Mouse (Mus musculus) cerebellum, postnatal 25 days (tissue): ENCODE measurements around the gene Gm8439.
"Not testable (repeated sequence)": the region's sequence is repeated elsewhere in the genome, so short reads cannot be mapped to it uniquely, and the experiment has no call there.

Experiments
- DNase-seq, 2 experiments: peaks; one replicate each; pipeline ENCODE4 v3.0.0; 2021; ENCODE audit warnings: mixed read lengths in 2 of 2

Gm8439 gene

GRCm38 (mm10) chr4:120588445-120588844 is at the start of gene Gm8439:
Gm8439 (plus strand) TSS chr4:120588745.
- no peak for DNase-seq

GRCm38 (mm10) chr4:120544896-120545295 is 43.6 kb upstream of the Gm8439 start:
- DNase-seq: no peak

GRCm38 (mm10) chr4:120556592-120556991 is 32.0 kb upstream of the Gm8439 start:
- DNase-seq: no peak

- no peak for DNase-seq
These were observed 22.8 kb upstream of the Gm8439 start for GRCm38 (mm10) chr4:120565726-120566125.

- no peak for DNase-seq
These were observed 20.5 kb upstream of the Gm8439 start for GRCm38 (mm10) chr4:120568005-120568404.

GRCm38 (mm10) chr4:120569025-120569424 is 19.5 kb upstream of the Gm8439 start:
- DNase-seq: peak in 1 of 2 experiments; percentile 18

GRCm38 (mm10) chr4:120569486-120570437 is 18.8 kb upstream of the Gm8439 start, which contains the start of gene Ctps:
Ctps (minus strand) TSS chr4:120570276.
- peak; percentile 97 to 98 for DNase-seq

- no peak for DNase-seq
These were observed 18.0 kb upstream of the Gm8439 start for GRCm38 (mm10) chr4:120570438-120571069.

- no peak for DNase-seq
These were observed 17.5 kb upstream of the Gm8439 start for GRCm38 (mm10) chr4:120571070-120571464.

- no peak for DNase-seq
These were observed 16.9 kb upstream of the Gm8439 start for GRCm38 (mm10) chr4:120571691-120572090.

- DNase-seq: no peak
These were observed 7.7 kb upstream of the Gm8439 start for GRCm38 (mm10) chr4:120580894-120581293.

- no peak for DNase-seq
These were observed 6.8 kb upstream of the Gm8439 start for GRCm38 (mm10) chr4:120581711-120582110.

- no peak for DNase-seq
These were observed 1.6 kb upstream of the Gm8439 start for GRCm38 (mm10) chr4:120586986-120587385.

- no peak for DNase-seq
These were observed 525 bp downstream of the Gm8439 start for GRCm38 (mm10) chr4:120589070-120589469.

- peak; percentile 78 to 82 for DNase-seq
These were observed 1.4 kb downstream of the Gm8439 start for GRCm38 (mm10) chr4:120589815-120590422.

GRCm38 (mm10) chr4:120590973-120591372 is 2.4 kb downstream of the Gm8439 start:
- no peak for DNase-seq

- not testable (repeated sequence) for DNase-seq
These were observed 7.7 kb downstream of the Gm8439 start for GRCm38 (mm10) chr4:120596210-120596609.

- no peak for DNase-seq
These were observed 10.4 kb downstream of the Gm8439 start for GRCm38 (mm10) chr4:120598922-120599321.

GRCm38 (mm10) chr4:120601774-120602173 is 13.2 kb downstream of the Gm8439 start:
- DNase-seq: no peak

GRCm38 (mm10) chr4:120602669-120603068 is 14.1 kb downstream of the Gm8439 start:
- DNase-seq: no peak

- no peak for DNase-seq
These were observed 18.4 kb downstream of the Gm8439 start for GRCm38 (mm10) chr4:120606941-120607340.

- no peak for DNase-seq
These were observed 22.5 kb downstream of the Gm8439 start for GRCm38 (mm10) chr4:120611005-120611404.
